Mouse (Mus musculus): ENCODE measurements around the gene Snrpn. TPM values are rescaled to one million over a fixed set of nuclear protein-coding genes. Genes with fewer than 3 reads are reported as not detected.

The Snrpn gene
- polyA plus RNA-seq, 1 experiment from 2014 or later: 49.5 TPM

GRCm38 (mm10) chr7:60004606-60005330 is 135.3 kb downstream of the Snrpn start, which contains the start of the genes Snurf and Gm38393:
Snurf (minus strand) TSS chr7:60005049.
Gm38393 (minus strand) TSS chr7:60005064.
- Histone ChIP-seq H3K27ac (0 out of 2 replicates have a peak within 1 kb of the TSS, but pooled peaks have one; percentile 17), H3K27me3 (replicated peaks) (no peaks in the 10 kb centered on the region), H3K9ac (peak within 1 kb of the TSS; percentile 45), H3K36me3 (no peaks in the 10 kb centered on the region), H3K4me3 (replicated peaks) (peak within 1 kb of the TSS; percentile 50), H3K4me1 (replicated peaks) (no peaks in the 10 kb centered on the region), H3K4me2 (replicated peaks) (peak within 1 kb of the TSS; percentile 73), H3K9me3 (no peaks in the 10 kb centered on the region)
- WGBS: 44% methylated on average over 30 of the region's 30 CpGs
- ATAC-seq: peak; percentile 56

- Histone ChIP-seq H3K27ac (0 out of 2 replicates have a peak overlapping the region, but pooled peaks have one; percentile 17), H3K4me2 (replicated peaks) (peak overlapping the region; percentile 73), H3K4me3 (replicated peaks) (peak overlapping the region; percentile 50), H3K4me1 (replicated peaks) (no peaks in the 10 kb centered on the region), H3K9ac (peak overlapping the region; percentile 45), H3K9me3 (no peaks in the 10 kb centered on the region), H3K36me3 (no peaks in the 10 kb centered on the region), H3K27me3 (replicated peaks) (no peaks in the 10 kb centered on the region)
- ATAC-seq: peak; percentile 73
- WGBS: 50% methylated on average over 22 of the region's 22 CpGs
Measured at GRCm38 (mm10) chr7:60003921-60004605, 136.0 kb downstream of the Snrpn start.

DNA sequence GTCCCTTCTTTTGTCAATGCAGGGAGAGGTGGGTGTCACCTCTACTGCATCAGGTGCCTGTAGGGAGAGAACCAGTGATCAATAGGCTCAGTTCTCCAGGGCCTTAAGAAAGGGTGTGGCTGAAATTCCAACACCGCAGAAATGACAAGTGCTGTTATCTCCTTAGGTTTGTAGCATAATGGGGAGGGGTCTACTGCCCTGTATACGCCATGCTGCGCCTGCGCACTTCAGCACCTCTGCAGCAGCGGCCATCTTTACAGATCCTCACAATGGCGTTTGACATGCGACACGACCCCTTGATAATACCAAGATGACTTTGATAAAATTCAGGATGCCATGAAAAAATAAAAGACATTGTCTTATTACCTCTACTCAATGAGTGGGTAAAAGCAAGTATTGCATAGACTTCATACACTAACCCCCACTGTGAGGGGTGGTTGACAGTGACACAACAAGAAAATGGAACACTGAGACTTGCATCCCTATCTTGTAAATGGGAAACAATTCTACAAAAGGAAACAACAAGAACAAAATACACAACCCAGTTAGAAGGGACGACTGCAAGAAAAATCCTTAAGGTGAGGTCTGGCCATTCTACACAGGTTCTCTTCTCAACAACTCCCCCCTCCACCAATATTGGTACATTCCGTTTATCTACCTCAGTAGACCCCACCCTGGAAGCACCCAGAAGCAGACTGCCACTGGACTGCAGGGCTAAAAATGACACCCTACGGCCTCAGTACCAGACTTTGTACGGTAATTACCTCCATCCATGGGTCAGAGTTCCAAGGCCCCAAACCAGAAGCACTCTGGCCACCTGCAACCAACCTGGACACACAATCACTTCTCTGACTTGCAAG is 136.8 kb downstream of the Snrpn start:
- peak; percentile 70 for ATAC-seq
- Histone ChIP-seq H3K4me2 (replicated peaks) (peak overlapping the region; percentile 73), H3K4me1 (replicated peaks) (no peaks in the 10 kb centered on the region), H3K36me3 (no peaks in the 10 kb centered on the region), H3K4me3 (replicated peaks) (peak overlapping the region; percentile 50), H3K27me3 (replicated peaks) (no peaks in the 10 kb centered on the region), H3K27ac (no peak overlapping the region), H3K9ac (no peak overlapping the region), H3K9me3 (no peaks in the 10 kb centered on the region)
- 54% methylated on average over 12 of the region's 12 CpGs for WGBS

DNA sequence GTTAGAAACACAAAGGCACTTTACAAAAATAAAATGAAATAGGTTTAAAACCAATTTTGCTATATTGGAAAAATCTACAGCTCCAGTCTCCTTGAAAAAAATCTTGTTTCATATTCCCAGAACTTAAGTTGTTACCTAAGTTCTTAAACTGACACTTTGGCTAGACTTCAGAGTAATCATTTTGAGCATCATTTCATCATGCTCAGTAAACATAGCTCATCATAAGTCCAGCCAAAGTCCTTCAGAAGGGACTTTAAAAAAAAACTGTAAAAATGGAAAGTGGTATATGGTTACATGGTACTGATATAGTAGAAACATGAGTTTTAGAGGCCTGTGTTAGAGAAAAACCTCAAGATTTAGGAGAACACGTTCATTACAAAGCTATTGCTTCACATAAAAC is 161.4 kb downstream of the Snrpn start:
- Histone ChIP-seq H3K4me1 (replicated peaks) (no peaks in the 10 kb centered on the region), H3K27ac (no peak overlapping the region), H3K4me3 (replicated peaks) (no peak overlapping the region), H3K9me3 (no peaks in the 10 kb centered on the region), H3K4me2 (replicated peaks) (no peak overlapping the region), H3K27me3 (replicated peaks) (no peaks in the 10 kb centered on the region), H3K9ac (no peak overlapping the region), H3K36me3 (no peaks in the 10 kb centered on the region)
- 53% methylated on average over 1 of the region's 1 CpGs for WGBS
- ATAC-seq: no peak

Other genes starting within 250 kb of the Snrpn start
- 27.2 and 33.5 TPM in 2 replicates for gene Snurf, start 135.2 kb downstream of the Snrpn start, polyA plus RNA-seq (2015; fragmentation: Nextera tagmentation; extraction: Ambion mirVana)
- 0.35 and 0.49 TPM in 2 replicates for gene Gm38393, start 135.2 kb downstream of the Snrpn start, polyA plus RNA-seq (2015; fragmentation: Nextera tagmentation; extraction: Ambion mirVana)